Mouse (Mus musculus) liver, embryonic 14.5 days (tissue): ENCODE measurements around the gene Nudt4.
"Not testable (repeated sequence)": the region's sequence is repeated elsewhere in the genome, so short reads cannot be mapped to it uniquely, and the experiment has no call there.

Source experiments
- CTCF ChIP-seq: IDR thresholded peaks from 2 replicates; pipeline ENCODE4 v1.5.1; 2016; ENCODE audit warnings: antibody characterized with exemption, low read depth, control low read depth
- EP300 ChIP-seq: IDR thresholded peaks from 2 replicates; pipeline ENCODE4 v1.6.1; 2016; ENCODE audit warnings: antibody characterized with exemption, low read depth

- not testable (repeated sequence) for TF ChIP-seq CTCF, EP300
Observed at GRCm38 (mm10) chr10:95549080-95549479, 14.9 kb downstream of the Nudt4 start.
